Mouse (Mus musculus) ES-Bruce4 (cell line): ENCODE measurements at regions not wholly inside any gene's neighbourhood (a gene's known extent, or its start where the extent isn't known, plus 50 kb on each side); places are given as distances from the start of the nearest gene placed in this dataset.

Source experiments
- H3K27ac ChIP-seq: 2 replicates; pipeline ENCODE4 v1.5.1; 2012; ENCODE audit warnings: low read length, inconsistent platforms; ENCODE audit not compliant: insufficient read depth
- H3K27me3 ChIP-seq: 2 replicates; pipeline ENCODE4 v1.6.1; 2012; ENCODE audit warnings: mild to moderate bottlenecking, low read length, inconsistent platforms; ENCODE audit not compliant: control insufficient read depth, poor library complexity, insufficient read depth, severe bottlenecking
- H3K36me3 ChIP-seq: 2 replicates; pipeline ENCODE4 v1.6.1; 2012; ENCODE audit warnings: inconsistent platforms, mild to moderate bottlenecking, low read length, moderate library complexity; ENCODE audit not compliant: control insufficient read depth, poor library complexity, insufficient read depth, severe bottlenecking
- H3K4me1 ChIP-seq: one replicate; pipeline ENCODE4 v1.8.1; 2011; ENCODE audit warnings: low read length; ENCODE audit not compliant: control insufficient read depth, insufficient read depth
- H3K4me3 ChIP-seq: 2 replicates; pipeline ENCODE4 v1.5.1; 2011; ENCODE audit warnings: low read depth, mild to moderate bottlenecking, low read length
- H3K9ac ChIP-seq: 2 replicates; pipeline ENCODE4 v1.6.1; 2012; ENCODE audit warnings: low read depth, mild to moderate bottlenecking, inconsistent platforms; ENCODE audit not compliant: poor library complexity, severe bottlenecking
- H3K9me3 ChIP-seq: replicated peaks from 2 replicates; pipeline ENCODE4 v1.6.1; 2012; ENCODE audit warnings: mild to moderate bottlenecking, low read length, inconsistent platforms; ENCODE audit not compliant: control insufficient read depth, poor library complexity, insufficient read depth, severe bottlenecking
- CTCF ChIP-seq: IDR thresholded peaks from one replicate; pipeline ENCODE4 v1.8.1; 2011; ENCODE audit warnings: low read depth, low read length
- EP300 ChIP-seq: IDR thresholded peaks from 2 replicates; pipeline ENCODE4 v1.6.1; 2011; ENCODE audit warnings: low read depth, low read length; ENCODE audit not compliant: insufficient read depth
- POLR2A ChIP-seq: IDR thresholded peaks from one replicate; pipeline ENCODE4 v1.8.1; 2011; ENCODE audit warnings: low read length; ENCODE audit not compliant: insufficient read depth

GRCm38 (mm10) chrX:12436106-12436505, 151.5 kb upstream of the Atp6ap2 start:
- no peak overlapping the region for H3K27ac ChIP-seq
- no peak overlapping the region for H3K9ac ChIP-seq
- no peak for TF ChIP-seq CTCF
- H3K27me3 ChIP-seq, result no peaks in the 10 kb centered on the region
- no peaks in the 10 kb centered on the region for H3K9me3 ChIP-seq
- no peaks in the 10 kb centered on the region for H3K36me3 ChIP-seq
- H3K4me3 ChIP-seq, result no peak overlapping the region
- H3K4me1 ChIP-seq, result no peaks in the 10 kb centered on the region

- no peaks in the 10 kb centered on the region for H3K4me1 ChIP-seq
- no peak overlapping the region for H3K9ac ChIP-seq
- no peak overlapping the region for H3K27ac ChIP-seq
- TF ChIP-seq EP300, result no peak
- TF ChIP-seq POLR2A, result no peak
- no peak for TF ChIP-seq CTCF
- no peaks in the 10 kb centered on the region for H3K27me3 ChIP-seq
- no peak overlapping the region for H3K4me3 ChIP-seq
- H3K36me3 ChIP-seq, result no peaks in the 10 kb centered on the region
- no peaks in the 10 kb centered on the region for H3K9me3 ChIP-seq
These were observed 148.2 kb upstream of the Atp6ap2 start for GRCm38 (mm10) chrX:12439447-12439846.

GRCm38 (mm10) chrX:12443794-12444193, 143.8 kb upstream of the Atp6ap2 start:
- H3K36me3 ChIP-seq, result no peaks in the 10 kb centered on the region
- TF ChIP-seq CTCF, result no peak
- no peak for TF ChIP-seq EP300
- H3K4me3 ChIP-seq, result no peak overlapping the region
- H3K9ac ChIP-seq, result no peak overlapping the region
- H3K27me3 ChIP-seq, result no peaks in the 10 kb centered on the region
- H3K4me1 ChIP-seq, result no peaks in the 10 kb centered on the region
- H3K27ac ChIP-seq, result no peak overlapping the region
- no peaks in the 10 kb centered on the region for H3K9me3 ChIP-seq

- Histone ChIP-seq H3K4me1 (no peaks in the 10 kb centered on the region), H3K9ac (no peak overlapping the region), H3K27me3 (no peaks in the 10 kb centered on the region), H3K4me3 (no peak overlapping the region), H3K36me3 (no peaks in the 10 kb centered on the region), H3K27ac (no peak overlapping the region), H3K9me3 (no peaks in the 10 kb centered on the region)
- no peak for TF ChIP-seq POLR2A
These were observed 142.5 kb upstream of the Atp6ap2 start for GRCm38 (mm10) chrX:12445093-12445492.

- H3K4me3 ChIP-seq, result no peak overlapping the region
- no peaks in the 10 kb centered on the region for H3K36me3 ChIP-seq
- H3K9ac ChIP-seq, result no peak overlapping the region
- TF ChIP-seq POLR2A, result no peak
- no peak for TF ChIP-seq EP300
- TF ChIP-seq CTCF, result no peak
- H3K27me3 ChIP-seq, result no peaks in the 10 kb centered on the region
- H3K4me1 ChIP-seq, result no peaks in the 10 kb centered on the region
- H3K9me3 ChIP-seq, result no peaks in the 10 kb centered on the region
- H3K27ac ChIP-seq, result no peak overlapping the region
These were observed 139.6 kb upstream of the Atp6ap2 start for GRCm38 (mm10) chrX:12447962-12448361.

- H3K27me3 ChIP-seq, result no peaks in the 10 kb centered on the region
- no peaks in the 10 kb centered on the region for H3K9me3 ChIP-seq
- H3K27ac ChIP-seq, result no peak overlapping the region
- no peak for TF ChIP-seq CTCF
- TF ChIP-seq EP300, result no peak
- no peak for TF ChIP-seq POLR2A
- no peak overlapping the region for H3K9ac ChIP-seq
- no peak overlapping the region for H3K4me3 ChIP-seq
- no peaks in the 10 kb centered on the region for H3K36me3 ChIP-seq
- no peaks in the 10 kb centered on the region for H3K4me1 ChIP-seq
These were observed 137.9 kb upstream of the Atp6ap2 start for GRCm38 (mm10) chrX:12449688-12450087.
